Mouse (Mus musculus) erythroblast, embryonic 14.5 days (primary cell): ENCODE data around the gene Ncs1.

Experiments
- GATA1 ChIP-seq: IDR thresholded peaks from 2 replicates; pipeline ENCODE4 v1.6.1; 2012; ENCODE audit warnings: low read length, inconsistent platforms, mixed read lengths
- TAL1 ChIP-seq: IDR thresholded peaks from 3 replicates; pipeline ENCODE4 v1.6.1; 2012; ENCODE audit warnings: low read length, inconsistent platforms, mixed read lengths

GRCm38 (mm10) chr2:31294985-31295384 is 49.4 kb downstream of the Ncs1 start:
- TF ChIP-seq GATA1 = no peak
- no peak for TF ChIP-seq TAL1
